Mouse (Mus musculus) megakaryocyte, embryonic 14.5 days (primary cell): ENCODE measurements around the gene Ubqlnl.

Experiments used
- FLI1 ChIP-seq: IDR thresholded peaks from 2 replicates; pipeline ENCODE4 v1.6.1; 2012; ENCODE audit warnings: low read length, inconsistent platforms, mixed read lengths
- GATA1 ChIP-seq: IDR thresholded peaks from 3 replicates; pipeline ENCODE4 v1.6.1; 2012; ENCODE audit warnings: mixed read lengths, low read length, inconsistent platforms, borderline replicate concordance

DNA sequence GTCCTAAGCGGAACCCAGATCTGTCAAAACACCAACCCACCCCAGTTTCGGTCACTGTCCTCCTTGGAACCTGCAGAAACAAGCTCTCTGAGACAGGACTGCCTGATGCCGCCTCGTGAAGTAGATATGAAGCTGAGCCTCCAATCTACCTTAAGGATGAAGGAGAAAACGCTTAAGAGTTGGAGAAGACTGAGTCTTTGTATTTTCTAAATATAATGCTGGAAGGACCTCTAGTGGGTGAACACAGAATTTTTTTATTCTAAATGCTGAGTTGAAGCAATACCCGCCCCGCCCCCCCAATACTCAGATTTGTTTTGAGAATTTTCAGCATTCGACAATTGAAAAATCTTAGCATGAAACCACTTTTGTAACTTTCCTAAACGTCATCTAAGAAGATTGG is 40.9 kb upstream of the Ubqlnl start:
- TF ChIP-seq GATA1 (no peak), FLI1 (no peak)
